Mouse (Mus musculus): ENCODE measurements at regions not wholly inside any gene's neighbourhood (a gene's known extent, or its start where the extent isn't known, plus 50 kb on each side); places are given as distances from the start of the nearest gene placed in this dataset.

GRCm38 (mm10) chr10:61034056-61034455, 55.1 kb upstream of the Pcbd1 start:
- no peak for DNase-seq

DNA sequence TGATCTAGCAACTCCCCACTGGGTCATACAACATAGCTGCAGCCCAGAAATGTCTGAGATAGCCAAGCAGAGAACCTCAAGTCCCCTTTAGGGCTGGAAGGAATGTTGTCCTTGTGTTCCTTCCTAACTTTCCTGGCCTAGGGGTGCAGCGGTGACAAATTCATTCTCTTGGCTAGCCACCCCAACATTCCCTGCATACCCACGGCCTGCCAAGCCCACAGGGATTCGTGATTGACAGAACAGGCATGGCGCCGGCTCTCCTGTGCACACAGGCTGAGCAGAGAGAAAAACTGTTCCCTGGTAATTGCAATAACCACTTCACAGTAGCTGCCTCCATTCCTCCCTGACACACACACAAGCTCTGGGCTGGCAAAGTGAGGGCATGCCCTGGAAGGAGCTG, 60.5 kb upstream of the Pcbd1 start:
- DNase-seq, result no peak

- DNase-seq, result no peak
Observed at GRCm38 (mm10) chr10:61027215-61027614, 61.9 kb upstream of the Pcbd1 start.

GRCm38 (mm10) chr10:61025061-61025460, 64.1 kb upstream of the Pcbd1 start:
- no peak for DNase-seq

GRCm38 (mm10) chr10:61024166-61024565, 65.0 kb upstream of the Pcbd1 start:
- DNase-seq, result no peak

GRCm38 (mm10) chr10:61023431-61023830, 65.7 kb upstream of the Pcbd1 start:
- DNase-seq, result no peak

- no peak for DNase-seq
Observed at GRCm38 (mm10) chr10:61019566-61019965, 69.6 kb upstream of the Pcbd1 start.

DNA sequence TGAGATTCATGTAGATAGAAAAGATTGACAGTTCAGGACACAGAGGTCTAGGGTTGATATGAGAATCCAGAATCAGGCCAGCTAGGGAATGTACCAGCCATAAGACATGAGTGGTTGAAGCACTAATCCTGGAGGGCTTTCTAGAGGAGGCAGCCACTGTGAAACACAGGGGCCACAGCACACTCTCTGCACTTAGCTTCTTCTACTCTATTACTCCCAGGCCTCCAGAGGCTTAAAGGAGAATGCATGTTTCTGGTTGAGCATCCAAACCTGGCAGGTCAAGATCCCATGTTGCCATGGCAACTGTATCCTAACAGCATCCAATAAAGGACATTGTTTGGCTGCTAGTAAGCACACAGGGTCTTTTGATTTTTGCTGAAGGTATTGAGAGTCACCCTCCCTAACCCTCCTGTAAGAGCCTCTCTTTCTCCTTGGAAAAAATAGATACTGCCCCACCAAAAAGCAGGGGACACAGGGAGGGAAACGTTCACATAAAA, 76.9 kb upstream of the Pcbd1 start:
- no peak for DNase-seq

DNA sequence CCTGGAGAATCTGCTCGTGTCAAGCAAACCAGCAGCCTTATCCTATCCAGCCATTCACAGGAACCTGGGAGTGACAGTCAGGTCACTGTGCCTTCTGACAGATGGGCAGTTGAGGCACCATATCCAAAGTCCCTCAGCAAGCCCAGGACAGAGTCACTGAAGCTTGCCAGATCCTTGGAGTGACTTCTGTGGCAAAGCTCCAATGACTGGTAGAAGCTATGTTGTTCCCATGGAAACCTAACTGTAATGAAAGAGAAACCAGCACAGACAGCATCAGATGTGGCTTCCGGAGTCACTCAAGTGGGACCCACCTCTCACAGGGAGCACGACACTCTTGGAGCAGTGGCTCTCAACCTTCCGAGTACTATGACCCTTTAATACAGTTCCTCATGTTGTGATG, 78.4 kb upstream of the Pcbd1 start:
- DNase-seq, result no peak

- no peak for DNase-seq
Observed at GRCm38 (mm10) chr10:61007403-61007802, 81.7 kb upstream of the Pcbd1 start.

DNA sequence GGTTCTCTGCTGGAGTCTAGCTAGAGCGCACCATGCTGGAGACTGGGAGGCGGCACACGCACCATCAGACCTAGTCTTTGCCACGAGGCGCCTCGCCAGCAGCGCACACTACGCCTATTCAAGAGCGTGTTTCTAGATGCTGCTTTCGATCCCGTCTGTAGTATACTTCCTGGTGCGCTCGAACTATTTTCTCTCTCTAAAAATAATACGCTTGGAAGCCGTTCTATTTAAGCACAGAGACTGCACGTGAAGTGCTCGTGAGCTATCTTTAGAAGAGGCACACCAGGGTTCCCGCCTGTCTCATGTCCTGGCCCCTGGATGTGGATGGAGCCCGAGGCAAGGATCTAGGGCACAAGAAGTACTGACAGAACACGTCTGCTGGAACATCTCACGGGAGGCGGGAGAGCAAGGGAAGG, 87.4 kb upstream of the Pcbd1 start:
- no peak for DNase-seq

DNA sequence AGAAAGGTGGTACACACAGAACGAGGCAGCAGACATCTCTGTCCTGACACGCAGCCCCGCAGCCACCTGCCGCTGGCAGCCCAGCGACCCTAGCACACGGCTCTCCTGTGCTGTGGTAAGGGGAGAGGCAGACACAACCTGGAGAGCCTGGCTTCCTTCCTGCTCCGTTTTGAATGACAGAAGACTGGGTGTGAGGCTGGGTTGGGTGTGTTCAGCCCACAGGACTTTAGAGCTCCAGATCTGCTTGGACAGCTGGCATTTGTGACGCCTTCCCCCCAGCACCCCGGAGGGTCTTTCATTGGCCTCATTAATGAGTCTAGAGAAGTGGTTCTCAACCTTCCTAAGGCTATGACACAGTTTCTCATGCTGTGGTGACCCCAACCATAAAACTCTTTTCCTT, 91.7 kb upstream of the Pcbd1 start:
- DNase-seq, result no peak

GRCm38 (mm10) chr10:60995908-60996640, 93.1 kb upstream of the Pcbd1 start:
- DNase-seq, result no peak

- no peak for DNase-seq
Observed at GRCm38 (mm10) chr10:60985109-60985576, 104.0 kb upstream of the Pcbd1 start.

DNA sequence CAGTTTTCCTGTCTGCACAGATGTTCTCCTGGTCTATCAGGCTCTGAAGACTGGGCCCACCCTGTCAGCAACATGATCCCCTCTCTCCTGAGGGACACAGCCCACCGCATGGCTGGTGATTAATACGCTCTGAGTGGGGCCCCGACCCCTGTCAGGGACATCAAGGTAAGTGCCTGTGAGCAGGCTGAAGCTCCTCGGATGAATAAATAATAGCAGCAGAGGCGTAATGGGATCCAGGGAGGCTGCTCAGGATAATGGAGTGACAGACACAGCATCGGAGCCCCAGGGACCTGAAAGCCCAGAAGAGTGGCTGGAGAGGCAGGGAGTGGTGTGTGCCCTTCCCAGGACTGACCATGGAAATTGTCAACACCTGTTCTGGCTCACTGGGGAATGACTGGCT, 107.4 kb upstream of the Pcbd1 start:
- DNase-seq, result no peak

- no peak for DNase-seq
Observed at GRCm38 (mm10) chr10:60973615-60974014, 115.5 kb upstream of the Pcbd1 start.

DNA sequence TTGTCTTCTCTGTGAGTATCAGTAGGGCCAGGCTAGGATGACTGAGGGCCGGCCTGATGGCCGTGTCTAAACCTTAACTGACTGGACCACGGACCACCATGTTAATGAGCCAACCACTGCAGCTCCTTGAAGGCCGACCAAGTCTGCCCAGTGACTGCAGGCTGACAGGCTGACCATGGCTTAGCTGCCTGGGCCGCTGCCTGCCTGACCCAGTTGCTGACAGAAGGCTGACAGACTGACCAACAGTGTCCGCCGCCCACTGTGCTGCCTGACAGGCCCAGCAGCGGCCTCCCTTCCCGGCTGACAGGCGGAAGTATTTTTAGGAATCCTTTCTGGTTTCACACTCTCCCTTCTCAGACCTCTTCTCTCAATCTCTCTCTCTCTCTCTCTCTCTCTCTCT, 124.3 kb upstream of the Pcbd1 start:
- DNase-seq, result no peak

- peak; percentile 9 for DNase-seq
Observed at GRCm38 (mm10) chr10:60957820-60958233, 126.4 kb upstream of the Unc5b start.

GRCm38 (mm10) chr10:60955467-60955866, 124.1 kb upstream of the Unc5b start:
- no peak for DNase-seq

DNA sequence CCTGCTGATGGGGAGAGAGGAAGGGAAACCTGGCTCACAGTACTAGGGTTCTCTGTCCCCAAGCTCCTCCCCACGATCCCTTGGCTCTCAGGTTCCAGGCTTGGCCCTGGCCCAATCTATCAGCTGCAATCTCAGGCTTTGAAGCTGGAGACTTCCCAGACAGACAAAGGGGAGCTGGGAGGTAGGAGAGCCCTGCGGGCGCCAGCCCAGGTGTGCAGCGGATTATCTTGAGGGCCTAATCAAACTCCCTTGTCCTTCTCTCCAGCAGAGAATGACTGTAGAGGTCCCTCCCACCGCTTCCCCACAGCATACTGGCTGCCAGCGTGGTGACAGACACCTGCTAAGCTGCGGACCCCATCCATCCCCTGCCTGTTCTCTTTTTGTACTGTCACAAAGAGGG, 121.1 kb upstream of the Unc5b start:
- DNase-seq, result no peak

GRCm38 (mm10) chr10:60948983-60949677, 117.7 kb upstream of the Unc5b start:
- DNase-seq, result no peak

DNA sequence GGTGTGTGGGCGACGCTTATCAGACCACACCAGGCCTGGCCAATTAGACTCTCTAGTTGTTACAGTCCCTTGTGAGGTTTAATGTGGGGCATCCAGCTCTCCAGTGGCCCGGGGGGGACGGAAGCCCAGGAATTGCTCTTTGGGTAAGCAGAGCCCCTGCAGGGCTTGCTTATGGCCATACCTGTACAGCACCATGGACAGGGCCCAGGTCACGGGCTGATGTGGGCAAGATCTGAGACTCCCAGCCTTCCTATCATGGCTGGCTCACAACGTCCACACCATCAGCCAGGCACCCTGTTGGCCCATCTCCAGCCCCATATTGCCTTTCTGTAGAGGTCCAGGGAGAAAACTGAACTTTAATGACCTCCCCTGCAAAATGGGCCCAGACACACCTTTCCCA, 111.7 kb upstream of the Unc5b start:
- DNase-seq, result no peak

- no peak for DNase-seq
Observed at GRCm38 (mm10) chr10:60938749-60939148, 107.4 kb upstream of the Unc5b start.

GRCm38 (mm10) chr10:60937517-60937866, 106.1 kb upstream of the Unc5b start:
- DNase-seq, result no peak
